Mouse (Mus musculus) heart, embryonic 14.5 days (tissue): ENCODE data around the gene Lrp5. TPM values are rescaled to one million over a fixed set of nuclear protein-coding genes. Genes with fewer than 3 reads are reported as not detected.

ENCODE experiments used
- ATAC-seq: fragments of 200-750 bp; cut with Nextera tagmentation; 2 replicates; pipeline ENCODE4 v1.8.0; 2017; ENCODE audit warnings: low read depth, moderate TSS enrichment; ENCODE audit not compliant: insufficient number of reproducible peaks, insufficient read depth, low FRiP score
- H3K27ac ChIP-seq, 2 experiments: fragments of 200-500 bp in 1 of 2; fragments of 300-500 bp in 1 of 2; sonication (generic) in 1 of 2; replicated peaks in 1 of 2; 2 replicates each; pipeline ENCODE4 v1.5.1; 2012 to 2014; ENCODE audit warnings: low read depth in 2 of 2, low read length in 2 of 2, control low read depth in 1 of 2, mild to moderate bottlenecking in 1 of 2, mixed read lengths in 1 of 2; ENCODE audit not compliant: control insufficient read depth in 1 of 2, insufficient read depth in 1 of 2
- H3K27me3 ChIP-seq: fragments of 300-500 bp; sonication (generic); 2 replicates; pipeline ENCODE4 v1.6.1; 2014; ENCODE audit warnings: mild to moderate bottlenecking, low read length, control low read depth; ENCODE audit not compliant: control insufficient read depth, insufficient read depth
- H3K36me3 ChIP-seq: fragments of 300-500 bp; sonication (generic); 2 replicates; pipeline ENCODE4 v1.6.1; 2014; ENCODE audit warnings: mild to moderate bottlenecking, control low read depth, low read length, mixed read lengths; ENCODE audit not compliant: control insufficient read depth, insufficient read depth
- H3K4me1 ChIP-seq, 2 experiments: fragments of 200-500 bp in 1 of 2; fragments of 300-500 bp in 1 of 2; sonication (generic) in 1 of 2; 2 replicates each; pipeline ENCODE4 v1.6.1; 2012 to 2014; ENCODE audit warnings: low read length in 2 of 2, control low read depth in 1 of 2, mixed read lengths in 1 of 2; ENCODE audit not compliant: control insufficient read depth in 2 of 2, insufficient read depth in 2 of 2
- H3K4me2 ChIP-seq: fragments of 300-500 bp; sonication (generic); 2 replicates; pipeline ENCODE4 v1.6.1; 2014; ENCODE audit warnings: mild to moderate bottlenecking, low read length
- H3K4me3 ChIP-seq, 2 experiments: fragments of 200-500 bp in 1 of 2; fragments of 300-500 bp in 1 of 2; sonication (generic) in 1 of 2; 2 replicates each; pipeline ENCODE4 v1.5.1; 2012 to 2014; ENCODE audit warnings: low read length in 2 of 2, mild to moderate bottlenecking in 2 of 2, control low read depth in 1 of 2, low read depth in 1 of 2, moderate library complexity in 1 of 2; ENCODE audit not compliant: control insufficient read depth in 1 of 2, insufficient read depth in 1 of 2
- H3K9ac ChIP-seq: fragments of 300-500 bp; sonication (generic); 2 replicates; pipeline ENCODE4 v1.6.1; 2014; ENCODE audit warnings: mild to moderate bottlenecking, low read length
- H3K9me3 ChIP-seq: fragments of 300-500 bp; sonication (generic); 2 replicates; pipeline ENCODE4 v1.6.1; 2016; ENCODE audit warnings: low read length, control low read depth; ENCODE audit not compliant: control insufficient read depth
- WGBS: fragments of 180-500 bp; shearing (Covaris S2); extraction: QIAGEN DNeasy Blood & Tissue Kit; methylation state at CpG from one replicate; pipeline ENCODE4 v1.1.7; 2014; 5-methylcytosine and 5-hydroxymethylcytosine counted together
- polyA plus RNA-seq: library from polyadenylated mRNA; unstranded; fragments of >200 nt; fragmentation: Nextera tagmentation; extraction: Ambion mirVana; gene quantifications from 2 replicates; pipeline ENCODE4 v1.2.1, GENCODE M21; 2014

Lrp5 gene
- 4.1 and 5.0 TPM in 2 replicates for polyA plus RNA-seq

- H3K9me3 ChIP-seq = no peaks in the 10 kb centered on the region
- H3K4me2 ChIP-seq = peak within 1 kb of the TSS; percentile 97
- peaks cover 16 to 18% of the 10 kb centered on the region in 2 experiments; a peak in 3 of 4 replicates for H3K4me1 ChIP-seq
- H3K9ac ChIP-seq = peak within 1 kb of the TSS; percentile 89
- under 1% methylated on average over 72 of the region's 83 CpGs for WGBS
- no peaks in the 10 kb centered on the region for H3K27me3 ChIP-seq
- no peaks in the 10 kb centered on the region for H3K36me3 ChIP-seq
- peak within 1 kb of the TSS; percentile 53 to 84 for H3K27ac ChIP-seq
- H3K4me3 ChIP-seq = peak within 1 kb of the TSS; percentile 60 to 91
- peak; percentile 49; the same call in 1 of the 2 replicates for ATAC-seq
Observed at GRCm38 (mm10) chr19:3686215-3686894, at the start of gene Lrp5. Lrp5 (minus strand) TSS chr19:3686564.

DNA sequence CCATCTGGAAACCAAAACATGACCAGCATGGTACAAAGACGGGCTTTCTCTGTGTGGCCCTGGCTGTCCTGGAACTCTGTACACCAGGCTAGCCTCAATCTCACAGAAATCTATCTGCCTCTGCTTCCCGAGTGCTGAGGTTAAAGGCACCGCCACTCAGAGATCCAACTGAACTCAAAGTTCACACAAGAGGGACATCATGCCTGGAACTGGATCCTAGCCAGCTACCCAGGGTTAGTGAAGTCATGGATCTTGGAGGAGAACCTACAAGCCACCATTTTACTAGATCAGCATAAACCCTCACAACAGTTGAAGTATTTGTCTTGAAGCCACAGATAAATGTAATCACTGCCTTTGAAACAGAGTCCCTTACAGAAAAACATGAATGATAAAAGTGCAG lies 49.6 kb upstream of the Lrp5 start:
- Histone ChIP-seq H3K36me3 (no peaks in the 10 kb centered on the region), H3K4me1 (no peaks in the 10 kb centered on the region), H3K9me3 (no peaks in the 10 kb centered on the region), H3K4me3 (no peak overlapping the region), H3K27ac (no peak overlapping the region), H3K4me2 (no peak overlapping the region), H3K9ac (no peak overlapping the region), H3K27me3 (no peaks in the 10 kb centered on the region)
- WGBS = 76% methylated on average over 3 of the region's 3 CpGs
- no peak for ATAC-seq

GRCm38 (mm10) chr19:3730781-3731646 lies 44.6 kb upstream of the Lrp5 start:
- H3K9ac ChIP-seq = no peak overlapping the region
- H3K4me3 ChIP-seq = no peak overlapping the region
- no peak overlapping the region for H3K4me2 ChIP-seq
- H3K36me3 ChIP-seq = no peaks in the 10 kb centered on the region
- no peak overlapping the region for H3K27ac ChIP-seq
- no peak for ATAC-seq
- H3K27me3 ChIP-seq = no peaks in the 10 kb centered on the region
- no peaks in the 10 kb centered on the region for H3K4me1 ChIP-seq
- no peaks in the 10 kb centered on the region for H3K9me3 ChIP-seq
- WGBS = 74% methylated on average over 7 of the region's 7 CpGs

DNA sequence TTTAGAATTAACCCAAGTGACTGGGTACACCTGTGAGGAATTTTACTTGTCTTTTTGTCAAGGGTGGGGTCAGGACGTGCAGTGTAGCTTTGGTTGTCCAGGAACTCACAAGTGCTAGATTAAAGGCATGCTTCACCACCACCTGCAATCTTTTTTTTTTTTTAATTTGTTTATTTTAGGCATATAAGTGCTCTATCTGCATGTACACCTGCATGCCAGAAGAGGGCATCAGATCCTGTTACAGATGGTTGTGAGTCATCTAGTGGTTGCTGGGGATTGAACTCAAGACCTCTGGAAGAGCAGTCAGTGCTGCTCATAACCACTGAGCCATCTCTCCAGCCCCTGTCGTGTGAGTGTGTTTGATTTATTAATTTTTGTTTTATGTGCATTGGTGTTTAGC lies 42.5 kb upstream of the Lrp5 start:
- WGBS = 59% methylated on average over 2 of the region's 2 CpGs
- no peak overlapping the region for H3K4me2 ChIP-seq
- ATAC-seq = no peak
- no peak overlapping the region for H3K9ac ChIP-seq
- H3K4me1 ChIP-seq = no peaks in the 10 kb centered on the region
- no peaks in the 10 kb centered on the region; the same call in 1 of the 2 replicates for H3K9me3 ChIP-seq
- no peak overlapping the region for H3K27ac ChIP-seq
- no peaks in the 10 kb centered on the region for H3K27me3 ChIP-seq
- H3K36me3 ChIP-seq = no peaks in the 10 kb centered on the region
- H3K4me3 ChIP-seq = no peak overlapping the region

- H3K27ac ChIP-seq = no peak overlapping the region
- H3K4me1 ChIP-seq = peaks cover 2 to 4% of the 10 kb centered on the region in 2 experiments; a peak in 3 of 4 replicates
- ATAC-seq = no peak
- 31% methylated on average over 1 of the region's 1 CpGs for WGBS
- no peak overlapping the region for H3K4me2 ChIP-seq
- no peak overlapping the region for H3K4me3 ChIP-seq
- no peak overlapping the region for H3K9ac ChIP-seq
- H3K36me3 ChIP-seq = no peaks in the 10 kb centered on the region
- H3K9me3 ChIP-seq = no peaks in the 10 kb centered on the region; the same call in 1 of the 2 replicates
- H3K27me3 ChIP-seq = no peaks in the 10 kb centered on the region
Observed at GRCm38 (mm10) chr19:3724779-3725178, 38.4 kb upstream of the Lrp5 start.

GRCm38 (mm10) chr19:3723904-3724303 lies 37.5 kb upstream of the Lrp5 start:
- no peak overlapping the region for H3K9ac ChIP-seq
- no peaks in the 10 kb centered on the region for H3K36me3 ChIP-seq
- H3K27me3 ChIP-seq = no peaks in the 10 kb centered on the region
- WGBS = 76% methylated on average over 4 of the region's 4 CpGs
- H3K9me3 ChIP-seq = no peaks in the 10 kb centered on the region; the same call in 1 of the 2 replicates
- no peak overlapping the region for H3K27ac ChIP-seq
- H3K4me2 ChIP-seq = no peak overlapping the region
- H3K4me3 ChIP-seq = no peak overlapping the region
- H3K4me1 ChIP-seq = peaks cover 5 to 6% of the 10 kb centered on the region in 2 experiments; a peak in 3 of 4 replicates
- ATAC-seq = no peak

GRCm38 (mm10) chr19:3723170-3723569 lies 36.8 kb upstream of the Lrp5 start:
- H3K4me1 ChIP-seq = peaks cover 5 to 6% of the 10 kb centered on the region in 2 experiments; a peak in 3 of 4 replicates
- 84% methylated on average over 9 of the region's 9 CpGs for WGBS
- H3K36me3 ChIP-seq = no peaks in the 10 kb centered on the region
- H3K9ac ChIP-seq = no peak overlapping the region
- no peaks in the 10 kb centered on the region for H3K27me3 ChIP-seq
- ATAC-seq = no peak
- no peak overlapping the region for H3K4me2 ChIP-seq
- H3K9me3 ChIP-seq = no peaks in the 10 kb centered on the region; the same call in 1 of the 2 replicates
- H3K4me3 ChIP-seq = no peak overlapping the region
- H3K27ac ChIP-seq = no peak overlapping the region
